Mouse (Mus musculus) CD4-positive naive resting alpha-beta T cell, adult 76 days (primary cell): Measurements from ENCODE around the gene Odf3. TPM values are rescaled to one million over a fixed set of nuclear protein-coding genes. Genes with fewer than 3 reads are reported as not detected.

Experiments used
- total RNA-seq: library from RNA; stranded (reverse); gene quantifications from one replicate; pipeline ENCODE4 v1.2.4, GENCODE M21; 2023

The Odf3 gene
- not detected for total RNA-seq

DNA sequence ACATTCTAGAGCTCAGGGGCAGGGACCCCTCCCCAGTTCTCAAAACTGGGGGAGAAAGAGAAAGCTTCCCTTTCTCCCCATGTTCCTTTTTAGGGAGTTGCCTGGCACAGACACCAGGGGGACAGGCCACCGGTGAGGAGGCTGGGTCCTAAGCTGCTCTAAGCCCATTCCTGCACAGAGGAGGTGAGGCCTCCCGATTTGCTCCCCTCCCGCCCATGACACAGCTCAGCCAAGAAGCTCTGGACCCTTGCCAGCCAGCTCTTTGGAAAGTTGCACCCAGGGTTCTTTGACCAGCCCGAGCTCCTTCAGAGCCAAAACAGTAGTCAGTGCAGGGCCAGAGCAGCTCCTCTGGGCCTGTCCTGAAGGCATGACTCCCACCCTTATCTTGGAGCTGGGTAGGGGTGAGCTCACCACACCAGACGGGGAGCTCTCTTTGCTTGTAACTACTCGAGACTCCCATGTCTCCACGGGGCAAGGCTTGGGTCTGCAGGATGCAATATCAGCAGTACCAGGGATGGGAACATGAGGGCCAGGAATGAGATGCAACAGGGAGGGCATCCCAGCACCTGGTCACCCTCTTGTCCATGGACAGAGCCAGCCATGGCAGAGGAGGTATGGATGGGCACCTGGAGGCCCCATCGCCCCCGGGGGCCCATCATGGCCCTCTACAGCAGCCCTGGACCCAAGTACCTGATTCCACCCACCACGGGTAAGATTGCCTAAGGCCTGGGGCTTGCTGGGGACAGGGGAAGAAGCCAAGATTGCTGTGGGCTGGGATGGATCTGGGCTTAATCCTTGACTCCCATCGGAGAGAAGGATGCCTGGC lies at the start of gene Odf3:
Odf3 (plus strand) TSS at position 51 of the 826 bp plus-strand sequence.

DNA sequence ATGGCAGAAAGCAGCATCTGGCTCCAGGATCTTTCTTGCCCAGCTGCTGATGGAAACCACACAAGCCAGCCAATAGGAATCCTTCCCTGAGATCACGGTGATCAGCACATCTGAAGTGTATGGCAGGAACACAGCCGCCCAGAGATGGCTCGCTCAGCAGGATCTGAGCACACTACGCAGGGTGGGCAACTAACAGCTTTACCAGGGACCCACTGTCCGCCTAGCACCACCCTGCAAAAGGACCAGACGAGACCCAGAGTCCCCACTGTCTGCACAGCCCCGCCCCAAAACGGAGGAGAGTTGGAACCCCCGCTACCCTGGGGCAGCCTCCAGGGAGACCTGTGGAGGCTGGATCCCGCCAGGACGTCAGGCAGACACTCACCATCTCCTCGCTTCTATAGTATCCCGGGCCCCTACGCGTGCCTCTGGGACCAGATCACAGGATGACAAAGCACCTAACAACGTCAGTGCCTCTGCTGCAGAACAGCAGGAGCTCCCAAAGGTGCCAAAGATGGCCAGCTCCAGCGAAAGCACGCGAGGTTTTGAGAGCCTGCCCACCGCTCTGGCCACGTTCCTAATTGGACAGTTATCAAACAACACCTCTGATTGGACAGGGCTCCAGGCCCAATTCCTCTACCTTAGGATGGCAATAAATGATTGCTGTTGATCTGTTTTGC lies 25.8 kb upstream of the Odf3 start, which contains the start of gene Zfp941:
Zfp941 (minus strand) TSS at position 526 of the 677 bp plus-strand sequence.

DNA sequence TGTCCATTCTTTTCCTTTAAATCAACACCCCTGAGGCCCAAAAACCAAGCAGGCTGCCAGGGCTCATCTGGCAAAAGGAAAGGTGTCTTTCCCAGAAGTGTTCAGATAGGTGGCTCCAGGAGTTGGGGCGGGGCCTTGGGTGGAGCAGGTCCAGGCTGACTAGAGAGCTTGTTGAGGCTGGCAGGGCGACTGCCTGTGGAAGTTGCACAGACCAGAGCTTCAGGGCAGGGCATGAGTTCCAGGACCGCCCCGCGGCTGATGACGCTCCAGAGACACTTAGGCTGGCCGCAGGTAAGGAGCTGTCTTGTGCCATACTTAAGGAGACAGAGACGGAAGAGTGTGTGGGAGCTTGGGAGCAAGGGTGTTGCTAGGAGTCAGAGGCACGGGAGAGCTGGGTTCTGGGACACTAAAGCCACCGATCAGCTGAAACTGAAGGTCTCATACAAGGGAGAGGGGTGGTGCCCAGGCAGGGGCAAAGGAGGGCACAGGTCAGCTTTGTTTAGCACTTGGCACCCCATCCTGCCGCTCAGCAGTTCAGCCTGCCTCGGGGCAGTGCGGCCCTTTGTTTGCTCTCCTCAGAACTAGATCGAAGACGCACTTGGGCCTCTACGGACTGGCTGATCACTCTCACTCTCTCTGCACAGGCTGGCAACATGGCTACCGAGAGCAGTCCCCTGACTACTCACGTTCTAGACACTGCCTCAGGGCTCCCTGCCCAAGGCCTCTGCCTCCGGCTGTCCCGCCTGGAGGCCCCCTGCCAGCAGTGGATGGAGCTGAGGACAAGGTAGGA lies 12.4 kb upstream of the Odf3 start, which contains the start of gene Urah:
Urah (plus strand) TSS at position 51 of the 790 bp plus-strand sequence.

DNA sequence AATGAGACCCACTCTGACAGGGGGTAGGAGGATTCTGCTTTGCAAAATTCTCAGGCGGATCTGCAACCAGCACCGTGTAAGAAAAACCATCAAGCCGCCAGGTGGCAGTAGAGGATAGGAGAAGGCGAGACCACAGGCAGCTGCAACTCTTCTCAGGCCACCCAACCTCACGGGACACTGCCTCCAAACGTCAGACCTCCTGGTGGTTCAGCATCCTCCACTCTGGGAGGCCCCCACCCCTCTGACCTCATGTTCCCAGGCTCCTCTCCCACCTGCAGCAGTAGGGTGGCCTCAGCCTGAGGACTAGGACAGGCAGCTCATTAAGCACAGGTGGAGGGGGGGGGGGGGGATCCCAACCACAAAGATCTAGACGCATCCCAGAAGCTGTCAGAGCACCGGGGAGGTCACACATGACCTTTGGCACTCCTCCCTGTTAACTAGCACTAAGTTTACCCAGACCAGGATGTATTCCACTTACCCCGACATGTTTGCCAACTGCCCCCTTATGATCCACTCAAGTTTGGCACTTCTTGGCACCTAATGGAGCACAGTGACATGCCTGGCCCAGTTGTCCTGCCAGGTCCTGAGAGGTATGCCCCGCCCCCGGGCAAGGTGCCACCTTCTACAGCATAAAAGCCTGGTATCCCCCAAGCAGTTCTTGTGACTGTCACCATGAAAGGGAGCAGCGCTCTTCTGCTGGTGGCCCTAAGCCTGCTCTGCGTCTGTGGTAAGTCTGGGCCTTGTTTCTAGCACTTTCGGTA lies 2.5 kb upstream of the Odf3 start, which contains the start of gene Scgb1c1:
Scgb1c1 (plus strand) TSS at position 643 of the 761 bp plus-strand sequence.

DNA sequence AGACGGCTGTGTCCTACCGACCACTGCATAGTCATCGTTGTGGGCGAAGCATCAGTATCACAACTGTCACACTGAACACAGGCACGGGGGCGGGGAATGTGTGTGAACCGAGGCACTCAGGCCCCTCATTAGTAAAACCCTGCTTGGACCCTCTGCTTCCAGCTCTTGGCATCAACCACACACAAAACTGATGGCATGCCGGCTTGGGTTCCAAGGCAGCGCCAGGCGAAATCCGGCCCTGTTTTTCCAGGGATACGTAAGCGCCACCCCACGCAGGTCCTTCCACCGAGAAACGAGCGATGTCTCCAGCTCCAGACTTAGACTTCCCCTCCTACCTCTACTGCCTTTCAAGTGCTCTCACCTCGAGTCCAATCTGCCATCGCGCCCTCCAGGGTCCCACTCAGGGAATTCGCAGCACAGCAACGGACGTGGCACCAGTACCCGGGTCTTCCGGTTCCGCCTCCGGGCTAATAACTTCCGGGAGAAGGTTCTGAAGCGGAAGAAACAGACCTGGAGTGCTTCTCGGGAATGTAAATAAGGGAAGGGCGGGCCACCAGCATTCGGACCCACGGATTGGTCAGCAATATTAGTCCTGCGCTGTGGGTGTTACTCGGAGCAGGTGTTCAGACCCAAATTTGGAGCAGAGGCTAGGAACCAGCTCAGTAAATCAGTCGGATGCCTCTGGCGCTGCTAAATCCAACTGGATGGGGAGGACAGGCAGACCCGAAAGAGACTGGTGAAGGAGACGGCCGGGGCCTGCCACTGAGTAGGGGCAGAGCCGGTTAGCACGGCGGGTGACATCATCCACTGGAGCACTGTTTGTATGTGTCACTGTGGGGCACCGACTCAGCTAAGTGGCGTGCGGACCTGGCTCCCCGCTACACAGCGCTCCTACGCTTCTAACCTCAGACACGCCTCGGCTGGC lies 8.5 kb downstream of the Odf3 start, which contains the start of gene Gm45785:
Gm45785 (minus strand) TSS at position 472 of the 925 bp plus-strand sequence.

DNA sequence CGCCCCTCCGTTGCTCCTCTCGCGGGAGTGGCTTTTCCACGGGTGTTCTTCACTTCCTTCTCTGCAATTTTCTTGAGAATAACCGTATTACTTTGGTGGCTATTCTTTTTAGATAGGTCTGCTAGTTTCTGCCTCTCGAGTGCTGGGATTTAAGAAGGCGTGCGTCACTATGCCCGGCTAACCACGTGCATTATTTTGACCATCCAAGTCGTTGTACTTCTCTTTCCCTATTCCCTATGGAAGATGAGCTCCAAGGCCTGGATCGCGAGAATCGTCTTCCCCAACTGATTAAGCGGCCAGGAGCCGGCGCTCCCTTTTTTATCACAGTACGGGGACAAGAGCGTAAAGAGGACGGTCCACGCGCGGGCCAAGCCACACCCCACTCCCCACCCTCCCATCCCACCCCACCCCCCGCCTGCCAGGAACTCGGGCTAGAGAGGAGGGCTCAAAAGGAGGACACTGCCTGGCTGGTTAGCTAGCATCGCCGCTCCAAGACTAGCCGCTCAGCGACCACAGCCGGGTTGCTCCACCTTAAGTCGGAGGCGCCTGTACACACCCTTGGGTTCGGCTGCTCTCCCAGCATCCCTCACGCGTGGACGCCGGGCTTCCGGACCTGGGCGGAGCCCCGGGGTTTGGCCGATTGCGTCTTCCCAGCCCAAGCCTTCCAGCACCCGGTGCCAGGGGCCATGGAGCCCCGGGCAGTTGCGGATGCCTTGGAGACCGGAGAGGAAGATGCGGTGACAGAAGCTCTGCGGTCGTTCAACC lies 9.4 kb downstream of the Odf3 start, which contains the start of gene Ric8a:
Ric8a (plus strand) TSS at position 173 of the 765 bp plus-strand sequence.

DNA sequence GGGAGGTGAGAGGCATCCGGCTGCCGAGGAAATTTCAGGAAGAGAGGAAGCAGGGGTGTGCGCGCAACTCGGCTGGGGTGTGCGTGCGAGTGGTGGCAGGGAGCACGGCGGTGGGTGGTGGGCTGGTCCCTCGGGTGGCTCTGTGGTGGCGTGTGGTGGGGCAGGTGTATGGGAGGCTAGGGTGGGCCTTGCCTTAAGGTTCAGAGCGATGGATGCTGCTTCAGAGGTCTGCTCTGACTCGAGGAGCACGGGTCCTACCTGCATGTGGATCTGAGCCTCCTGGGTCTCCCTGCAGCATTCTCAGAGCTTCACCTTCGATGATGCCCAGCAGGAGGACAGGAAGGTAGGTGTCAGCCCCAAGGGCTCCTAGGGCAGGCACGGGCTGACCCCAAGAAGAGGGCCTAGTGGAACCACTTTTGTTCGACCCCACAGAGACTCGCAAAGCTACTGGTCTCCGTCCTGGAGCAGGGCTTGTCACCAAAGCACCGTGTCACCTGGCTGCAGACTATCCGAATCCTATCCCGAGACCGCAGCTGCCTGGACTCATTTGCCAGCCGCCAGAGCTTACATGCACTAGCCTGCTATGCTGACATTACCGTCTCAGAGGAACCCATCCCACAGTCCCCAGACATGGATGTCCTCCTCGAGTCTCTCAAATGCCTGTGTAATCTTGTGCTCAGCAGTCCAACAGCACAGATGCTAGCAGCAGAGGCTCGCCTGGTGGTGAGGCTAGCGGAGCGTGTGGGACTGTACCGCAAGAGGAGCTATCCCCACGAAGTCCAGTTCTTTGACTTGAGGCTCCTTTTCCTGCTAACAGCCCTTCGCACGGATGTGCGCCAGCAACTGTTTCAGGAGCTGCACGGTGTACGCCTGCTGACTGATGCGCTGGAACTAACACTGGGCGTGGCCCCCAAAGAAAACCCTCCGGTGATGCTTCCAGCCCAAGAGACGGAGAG lies 10.2 kb downstream of the Odf3 start, which contains the start of gene Bet1l:
Bet1l (minus strand) TSS at position 28 of the 956 bp plus-strand sequence.

DNA sequence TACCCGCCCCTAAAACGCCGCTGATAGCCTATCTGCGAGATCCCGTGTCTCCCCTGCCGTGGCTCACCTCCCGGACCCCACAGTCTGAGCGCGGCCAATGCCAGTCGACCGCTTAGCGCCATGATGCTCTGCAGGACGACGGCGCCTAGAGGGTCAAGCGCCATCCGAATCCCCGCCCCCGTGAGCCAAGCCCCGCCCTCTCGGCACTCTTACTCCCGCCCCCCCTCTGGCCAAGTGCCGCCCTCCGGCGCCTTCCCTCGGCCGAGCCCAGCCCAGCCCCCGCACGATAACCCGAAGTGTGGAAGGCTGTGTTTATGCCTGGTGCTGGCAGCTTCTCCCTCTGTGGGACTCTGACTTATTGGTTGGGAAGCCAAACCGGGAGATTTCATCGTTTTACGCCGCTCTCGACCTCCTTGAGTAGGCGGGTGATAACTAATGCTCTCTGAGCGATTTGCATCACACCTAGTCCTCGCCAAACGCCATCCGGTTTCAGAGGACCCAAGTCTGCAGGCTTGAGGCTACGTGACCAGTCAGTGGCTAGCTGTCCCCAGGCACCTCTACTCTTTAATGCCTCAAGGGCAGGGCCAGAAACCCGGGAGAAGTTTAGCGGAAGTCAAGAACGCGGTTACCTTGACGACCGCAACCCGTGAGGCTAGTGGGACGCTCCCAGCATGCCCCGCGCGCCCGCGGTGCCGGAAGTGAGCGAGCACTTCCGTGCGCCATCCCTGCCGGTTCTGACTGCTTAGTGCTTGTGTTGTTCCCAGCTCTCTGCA lies 34.3 kb downstream of the Odf3 start, which contains the start of the genes Psmd13 and Sirt3:
Psmd13 (plus strand) TSS at position 273 of the 773 bp plus-strand sequence.
Sirt3 (minus strand) TSS at position 614 of the 773 bp plus-strand sequence.

DNA sequence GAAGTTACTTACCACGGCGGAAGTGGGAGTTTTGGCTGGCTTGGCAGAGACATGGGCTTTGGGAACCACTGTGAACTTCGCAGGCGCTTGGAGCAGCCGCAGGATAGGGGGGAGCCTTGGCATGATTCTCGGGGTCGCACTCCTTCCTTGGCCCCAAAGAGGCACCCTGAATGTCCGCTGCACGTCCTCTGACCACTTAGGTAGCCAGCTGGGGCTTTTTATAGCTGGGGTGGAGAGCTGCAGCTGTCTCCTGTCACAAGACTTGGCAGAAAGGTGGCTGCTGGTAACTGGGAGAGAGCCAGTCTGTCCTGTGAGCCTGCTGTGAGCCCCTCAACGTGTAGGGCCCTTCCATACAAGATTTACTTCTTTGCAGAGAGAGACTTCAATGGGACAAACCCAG lies 52.6 kb downstream of the Odf3 start, which contains the start of gene Cox8b:
Cox8b (minus strand) TSS at position 227 of the 400 bp plus-strand sequence.

Other genes starting within 250 kb of the Odf3 start
- gene Olfr46, start 246.5 kb upstream of the Odf3 start, total RNA-seq, result not detected
- gene Olfr61, start 218.8 kb upstream of the Odf3 start, total RNA-seq, result not detected
- not detected for gene Olfr53, start 201.4 kb upstream of the Odf3 start, total RNA-seq
- not detected for gene Olfr539, start 187.9 kb upstream of the Odf3 start, total RNA-seq
- not detected for gene Olfr45, start 165.9 kb upstream of the Odf3 start, total RNA-seq
- not detected for gene Olfr541, start 150.5 kb upstream of the Odf3 start, total RNA-seq
- not detected for gene Cyp2e1, start 84.1 kb upstream of the Odf3 start, total RNA-seq
- gene Syce1, start 60.0 kb upstream of the Odf3 start, total RNA-seq, result not detected
- not detected for gene Zfp941, start 25.6 kb upstream of the Odf3 start, total RNA-seq
- not detected for gene Urah, start 12.8 kb upstream of the Odf3 start, total RNA-seq
- not detected for gene Scgb1c1, start 2.3 kb upstream of the Odf3 start, total RNA-seq
- not detected for gene Gm45785, start 8.5 kb downstream of the Odf3 start, total RNA-seq
- gene Ric8a, start 9.2 kb downstream of the Odf3 start, total RNA-seq, result 101 TPM
- 32.4 TPM for gene Bet1l, start 9.8 kb downstream of the Odf3 start, total RNA-seq
- 67.4 TPM for gene Psmd13, start 34.2 kb downstream of the Odf3 start, total RNA-seq
- 6.3 TPM for gene Sirt3, start 34.5 kb downstream of the Odf3 start, total RNA-seq
- gene Cox8b, start 52.6 kb downstream of the Odf3 start, total RNA-seq, result not detected
- not detected for gene Nlrp6, start 73.1 kb downstream of the Odf3 start, total RNA-seq
- 12.4 TPM for gene Pgghg, start 93.6 kb downstream of the Odf3 start, total RNA-seq
- not detected for gene Ifitm5, start 102.5 kb downstream of the Odf3 start, total RNA-seq
- gene Gm45717, start 108.1 kb downstream of the Odf3 start, total RNA-seq, result not detected
- gene Ifitm2, start 108.2 kb downstream of the Odf3 start, total RNA-seq, result 12.7 TPM
- gene Ifitm1, start 119.4 kb downstream of the Odf3 start, total RNA-seq, result not detected
- gene Ifitm3, start 163.0 kb downstream of the Odf3 start, total RNA-seq, result 6.7 TPM
- 1.6 TPM for gene Ifitm6, start 170.1 kb downstream of the Odf3 start, total RNA-seq
- not detected for gene Gm17387, start 181.3 kb downstream of the Odf3 start, total RNA-seq
- gene B4galnt4, start 213.3 kb downstream of the Odf3 start, total RNA-seq, result 1.4 TPM
- gene Pkp3, start 230.4 kb downstream of the Odf3 start, total RNA-seq, result 35.3 TPM